In the genomic region with DNA sequence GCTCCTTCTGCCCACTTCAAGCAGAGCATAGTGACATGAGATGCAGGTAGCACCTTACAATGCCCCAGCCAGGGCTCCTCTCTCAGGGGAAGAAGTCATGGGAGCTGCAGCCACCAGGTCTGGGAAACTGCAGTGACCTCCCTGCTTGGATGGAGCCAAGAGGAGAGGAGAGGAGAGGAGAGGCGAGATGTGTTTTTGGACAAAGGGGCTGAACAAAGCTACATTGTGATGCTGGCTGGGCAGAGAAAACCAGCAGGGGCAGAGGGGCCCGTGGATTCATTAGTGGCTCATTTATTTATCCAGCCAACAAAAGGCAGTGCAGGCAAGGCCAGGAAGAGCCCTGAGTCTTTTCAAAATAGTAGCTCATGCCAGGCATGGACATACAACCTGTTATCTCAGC, we compare ENCODE assay signal across 8 mouse cellular contexts. TPM values are rescaled to one million over a fixed set of nuclear protein-coding genes. Genes with fewer than 3 reads are reported as not detected.
DNase-seq lines count a peak whose midpoint lies in the region; ATAC-seq and TF ChIP-seq lines count a peak whose summit lies in the region.

No protein-coding gene starts in this region.

- no peak overlapping the region for H3K9ac ChIP-seq in limb, embryonic 13.5 days

- TF ChIP-seq CTCF in gastrocnemius, adult 2 months (IDR thresholded peaks at IDR 0.05) = no peak

- no peak overlapping the region for H3K4me3 ChIP-seq in gastrocnemius, adult 2 months
- H3K4me3 ChIP-seq in limb, embryonic 13.5 days = no peak overlapping the region

- no peaks in the 10 kb centered on the region for H3K9me3 ChIP-seq in limb, embryonic 13.5 days

- no peak for ATAC-seq in limb, embryonic 13.5 days (ENCODE audit: low FRiP score, low read depth)

- intact Hi-C loops in gastrocnemius, adult 2 months (cut with DNase I) = no loop called here

- WGBS in limb, embryonic 13.5 days = 55% methylated on average over 2 of the region's 2 CpGs

- no peak for DNase-seq in gastrocnemius, adult 2 months
- no peak for DNase-seq in gastrocnemius, postnatal 4 days (ENCODE audit: low spot score in 2 of 2)
- DNase-seq in right cerebral cortex, adult 18-20 months = peak; percentile 37
- DNase-seq in right cerebral cortex, adult 2 months (ENCODE audit: low spot score in 2 of 2) = no peak
- DNase-seq in urinary bladder, postnatal 25 days (ENCODE audit: low spot score) = no peak
- no peak for DNase-seq in adrenal gland, adult 8-10 months
- no peak for DNase-seq in layer of hippocampus, postnatal 14 days (ENCODE audit: low spot score in 2 of 2)

- H3K4me2 ChIP-seq in limb, embryonic 13.5 days (replicated peaks) = no peak overlapping the region

- peak overlapping the region; percentile 84 for H3K27ac ChIP-seq in gastrocnemius, adult 2 months
- H3K27ac ChIP-seq in limb, embryonic 13.5 days = peak overlapping the region; percentile 79; the same call in 1 of the 2 replicates

- H3K4me1 ChIP-seq in limb, embryonic 13.5 days = peaks cover 53% of the 10 kb centered on the region

- H3K36me3 ChIP-seq in limb, embryonic 13.5 days = no peaks in the 10 kb centered on the region

- no peaks in the 10 kb centered on the region for H3K27me3 ChIP-seq in limb, embryonic 13.5 days

RNA-seq across cellular contexts. Expression of gene Ksr1, which starts 50.5 kb away (rescaled TPM):
- 10 to 100 TPM; 92.9 to 98.3 TPM for total RNA-seq in gastrocnemius, adult 2 months (2021)
- 100 to 1,000 TPM; 120 to 144 TPM for total RNA-seq in gastrocnemius, postnatal 4 days (2021)
- polyA plus RNA-seq in limb, embryonic 13.5 days (2015; fragmentation: Nextera tagmentation; extraction: Ambion mirVana) = 3.7 and 4.2 TPM in 2 replicates
- total RNA-seq in adrenal gland, adult 8-10 months (2022) = 10 to 100 TPM; 10.2 to 19.2 (median 14.3) TPM
- 100 to 1,000 TPM; 154 to 158 TPM for total RNA-seq in layer of hippocampus, postnatal 14 days (2021)

Comparison
In these comparisons a context has a peak if more than half of its experiments do, and no peak if none do; other contexts are left out.
1. RNA of gene Ksr1, which starts 50.5 kb away (total RNA-seq): 154 to 158 TPM in layer of hippocampus, postnatal 14 days, 120 to 144 TPM in gastrocnemius, postnatal 4 days and 92.9 to 98.3 TPM in gastrocnemius, adult 2 months; 10.2 to 19.2 TPM in adrenal gland, adult 8-10 months; every median in the first group is over 4 times any median in the second.